Mouse (Mus musculus): ENCODE results near the gene BC005624. TPM values are rescaled to one million over a fixed set of nuclear protein-coding genes. Genes with fewer than 3 reads are reported as not detected.
A peak's percentile ranks its signal among the peaks of the same experiment; 100 is the strongest.

BC005624 gene
- polyA plus RNA-seq, 1 experiment from 2014 or later, result 32.9 TPM

DNA sequence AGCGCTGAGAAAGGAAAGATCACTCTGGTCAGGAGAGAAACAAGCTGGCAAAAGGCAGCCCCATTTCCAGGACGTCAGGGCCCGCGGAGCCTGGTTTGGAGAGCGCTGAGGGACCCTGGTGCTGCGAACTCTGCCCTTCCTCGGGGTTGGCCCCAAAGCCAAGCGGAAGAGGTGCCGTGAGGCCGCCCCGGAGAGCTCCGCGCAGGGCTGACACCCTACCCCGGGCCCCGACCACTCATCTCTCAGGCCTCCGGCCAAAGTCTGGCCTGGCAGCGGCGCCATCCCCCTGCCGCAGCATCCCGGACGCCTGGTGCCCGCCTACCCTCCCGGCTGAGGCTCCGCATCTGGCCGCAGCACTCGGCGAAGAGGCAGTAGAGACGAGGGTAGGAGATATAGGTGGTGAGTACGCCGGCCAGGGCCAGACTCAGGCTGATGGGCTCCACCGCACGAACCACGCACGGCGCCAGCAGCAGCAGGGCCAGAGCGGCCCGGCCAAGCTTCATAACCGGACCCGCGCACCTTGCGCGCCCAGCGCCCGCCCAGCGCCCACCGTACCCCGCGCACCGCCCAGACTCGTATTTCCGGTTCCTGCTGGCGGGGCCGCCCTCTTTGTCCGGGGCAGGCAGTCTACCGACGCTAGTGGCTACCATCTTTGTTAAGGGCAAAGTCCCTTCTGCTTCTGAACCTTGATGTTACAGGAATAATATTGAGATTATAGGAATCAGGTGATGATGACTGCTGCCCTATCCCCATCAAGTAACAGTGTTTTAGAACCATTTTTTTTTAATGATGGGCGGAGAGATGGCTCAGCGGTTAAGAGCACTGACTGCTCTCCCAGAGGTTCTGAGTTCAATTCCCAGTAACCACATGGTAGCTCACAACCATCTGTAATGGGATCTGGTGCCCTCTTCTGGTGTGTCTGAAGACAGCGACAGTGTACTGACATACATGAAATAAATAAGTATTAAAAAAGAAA is 14.4 kb downstream of the BC005624 start, which contains the start of gene Tor1a:
TSS of gene Tor1a (minus strand) at position 582 of the 976 bp plus-strand sequence.
- Histone ChIP-seq H3K4me2 (ENCODE audit: low read length) (peak within 1 kb of the TSS; percentile 98), H3K27ac (replicated peaks in 1 of 2; ENCODE audit: control insufficient read depth in 1 of 2, insufficient read depth in 1 of 2, low read depth in 2 of 2, low read length in 2 of 2) (peak within 1 kb of the TSS; percentile 66 to 76), H3K27me3 (ENCODE audit: control insufficient read depth, insufficient read depth, low read length) (no peaks in the 10 kb centered on the region), H3K4me3 (ENCODE audit: control insufficient read depth in 1 of 2, insufficient read depth in 1 of 2, low read depth in 1 of 2, low read length in 2 of 2) (peak within 1 kb of the TSS; percentile 89 to 97), H3K9me3 (ENCODE audit: control insufficient read depth, low read length) (no peaks in the 10 kb centered on the region), H3K36me3 (ENCODE audit: control insufficient read depth, insufficient read depth, low read length) (peaks cover 36% of the 10 kb centered on the region), H3K9ac (ENCODE audit: low read length) (peak within 1 kb of the TSS; percentile 94), H3K4me1 (ENCODE audit: control insufficient read depth in 2 of 2, insufficient read depth in 2 of 2, low read length in 2 of 2) (peaks cover 9 to 12% of the 10 kb centered on the region in 2 experiments)
- ATAC-seq (ENCODE audit: insufficient number of reproducible peaks, insufficient read depth, low FRiP score, low read depth), result peak; percentile 88
- WGBS, result 1% methylated on average over 59 of the region's 59 CpGs

DNA sequence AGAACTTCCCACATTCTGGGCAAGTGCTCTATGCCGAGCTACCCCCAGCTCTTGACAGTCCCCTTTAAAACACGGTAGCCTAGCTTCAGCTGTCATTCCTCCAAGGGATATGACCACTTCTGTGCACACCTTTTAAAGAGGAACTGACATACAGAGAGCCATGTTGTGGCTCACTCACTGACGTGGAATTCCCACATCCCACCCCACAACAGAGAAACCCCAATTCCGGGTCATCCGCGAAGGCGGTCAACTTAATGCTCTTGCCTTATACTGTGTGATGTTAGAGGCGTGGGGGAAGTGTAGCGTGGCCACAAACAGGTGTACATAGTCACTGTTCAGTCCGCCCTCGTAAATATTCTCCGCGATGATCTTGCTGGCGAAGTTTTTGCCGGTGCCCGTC is 15.2 kb downstream of the BC005624 start:
- ATAC-seq (ENCODE audit: insufficient number of reproducible peaks, insufficient read depth, low FRiP score, low read depth), result no peak
- 19% methylated on average over 16 of the region's 16 CpGs for WGBS
- peaks cover 40% of the 10 kb centered on the region for H3K36me3 ChIP-seq (ENCODE audit: control insufficient read depth, insufficient read depth, low read length)
- H3K27ac ChIP-seq (replicated peaks in 1 of 2; ENCODE audit: control insufficient read depth in 1 of 2, insufficient read depth in 1 of 2, low read depth in 2 of 2, low read length in 2 of 2), result no peak overlapping the region
- H3K4me2 ChIP-seq (ENCODE audit: low read length), result peak overlapping the region; percentile 98
- peaks cover 9 to 12% of the 10 kb centered on the region in 2 experiments for H3K4me1 ChIP-seq (ENCODE audit: control insufficient read depth in 2 of 2, insufficient read depth in 2 of 2, low read length in 2 of 2)
- H3K9ac ChIP-seq (ENCODE audit: low read length), result peak overlapping the region; percentile 94
- no peaks in the 10 kb centered on the region for H3K9me3 ChIP-seq (ENCODE audit: control insufficient read depth, low read length)
- H3K27me3 ChIP-seq (ENCODE audit: control insufficient read depth, insufficient read depth, low read length), result no peaks in the 10 kb centered on the region
- H3K4me3 ChIP-seq (ENCODE audit: control insufficient read depth in 1 of 2, insufficient read depth in 1 of 2, low read depth in 1 of 2, low read length in 2 of 2), result peak overlapping the region; percentile 89 to 97

DNA sequence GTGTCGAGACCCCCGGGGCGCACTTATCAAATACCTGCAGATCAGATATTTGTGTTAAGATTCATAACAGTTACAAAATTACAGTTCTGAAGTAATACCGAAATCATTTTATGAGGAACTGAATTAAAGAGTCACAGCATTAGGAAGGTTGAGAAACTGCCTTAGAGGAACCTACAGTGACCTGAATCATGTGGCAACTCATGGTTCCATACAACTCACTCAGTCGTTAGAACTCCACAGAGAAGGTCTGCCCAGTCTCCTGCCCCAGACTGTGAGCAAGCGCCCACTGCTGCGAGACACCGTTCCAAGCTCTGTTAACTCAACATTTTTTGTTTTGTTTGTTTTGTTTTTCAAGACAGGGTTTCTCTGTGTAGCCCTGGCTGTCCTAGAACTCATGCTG is 16.4 kb downstream of the BC005624 start:
- no peak overlapping the region for H3K27ac ChIP-seq (replicated peaks in 1 of 2; ENCODE audit: control insufficient read depth in 1 of 2, insufficient read depth in 1 of 2, low read depth in 2 of 2, low read length in 2 of 2)
- peaks cover 9 to 12% of the 10 kb centered on the region in 2 experiments for H3K4me1 ChIP-seq (ENCODE audit: control insufficient read depth in 2 of 2, insufficient read depth in 2 of 2, low read length in 2 of 2)
- no peak overlapping the region for H3K4me2 ChIP-seq (ENCODE audit: low read length)
- 91% methylated on average over 8 of the region's 8 CpGs for WGBS
- H3K4me3 ChIP-seq (ENCODE audit: control insufficient read depth in 1 of 2, insufficient read depth in 1 of 2, low read depth in 1 of 2, low read length in 2 of 2), result no peak overlapping the region
- no peak overlapping the region for H3K9ac ChIP-seq (ENCODE audit: low read length)
- H3K27me3 ChIP-seq (ENCODE audit: control insufficient read depth, insufficient read depth, low read length), result no peaks in the 10 kb centered on the region
- peaks cover 52% of the 10 kb centered on the region for H3K36me3 ChIP-seq (ENCODE audit: control insufficient read depth, insufficient read depth, low read length)
- H3K9me3 ChIP-seq (ENCODE audit: control insufficient read depth, low read length), result no peaks in the 10 kb centered on the region
- no peak for ATAC-seq (ENCODE audit: insufficient number of reproducible peaks, insufficient read depth, low FRiP score, low read depth)

DNA sequence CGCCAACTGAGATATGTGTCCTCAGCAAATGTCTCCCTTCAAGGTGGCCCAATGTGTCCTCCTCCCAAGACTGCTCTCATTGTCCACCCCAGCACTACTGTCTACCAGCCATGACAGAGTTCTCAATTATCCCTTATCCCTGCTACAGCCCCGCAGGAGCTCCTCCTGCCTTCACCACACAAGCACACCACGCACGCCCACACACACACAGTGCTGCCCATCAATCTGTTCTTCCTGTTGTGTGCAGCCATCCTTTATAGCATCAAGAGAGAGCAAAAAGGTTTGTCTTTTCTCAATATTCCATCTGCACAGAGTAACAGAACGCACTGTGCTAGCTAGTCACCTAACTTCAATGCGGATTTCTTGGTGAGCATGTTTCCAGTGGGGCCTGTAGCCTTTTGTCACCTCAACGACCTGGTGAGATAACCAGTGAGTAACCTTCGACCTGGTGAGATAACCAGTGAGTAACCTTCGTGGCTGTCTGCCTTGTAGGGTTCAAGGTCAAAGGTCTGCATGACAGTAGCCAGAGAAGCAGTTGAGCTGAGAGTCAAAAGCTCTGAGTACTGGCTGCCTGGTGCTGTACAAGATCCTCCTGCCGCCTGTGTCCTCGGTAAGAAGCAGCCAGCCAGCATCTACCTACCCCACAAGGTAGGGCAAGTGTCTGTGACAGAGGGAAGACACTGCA is 19.3 kb downstream of the BC005624 start:
- Histone ChIP-seq H3K36me3 (ENCODE audit: control insufficient read depth, insufficient read depth, low read length) (peaks cover 80% of the 10 kb centered on the region), H3K4me1 (ENCODE audit: control insufficient read depth in 2 of 2, insufficient read depth in 2 of 2, low read length in 2 of 2) (peaks cover 9 to 12% of the 10 kb centered on the region in 2 experiments), H3K27ac (replicated peaks in 1 of 2; ENCODE audit: control insufficient read depth in 1 of 2, insufficient read depth in 1 of 2, low read depth in 2 of 2, low read length in 2 of 2) (no peak overlapping the region), H3K9ac (ENCODE audit: low read length) (no peak overlapping the region), H3K27me3 (ENCODE audit: control insufficient read depth, insufficient read depth, low read length) (no peaks in the 10 kb centered on the region), H3K9me3 (ENCODE audit: control insufficient read depth, low read length) (no peaks in the 10 kb centered on the region), H3K4me3 (ENCODE audit: control insufficient read depth in 1 of 2, insufficient read depth in 1 of 2, low read depth in 1 of 2, low read length in 2 of 2) (no peak overlapping the region), H3K4me2 (ENCODE audit: low read length) (no peak overlapping the region)
- ATAC-seq (ENCODE audit: insufficient number of reproducible peaks, insufficient read depth, low FRiP score, low read depth), result no peak
- WGBS, result 66% methylated on average over 11 of the region's 11 CpGs

DNA sequence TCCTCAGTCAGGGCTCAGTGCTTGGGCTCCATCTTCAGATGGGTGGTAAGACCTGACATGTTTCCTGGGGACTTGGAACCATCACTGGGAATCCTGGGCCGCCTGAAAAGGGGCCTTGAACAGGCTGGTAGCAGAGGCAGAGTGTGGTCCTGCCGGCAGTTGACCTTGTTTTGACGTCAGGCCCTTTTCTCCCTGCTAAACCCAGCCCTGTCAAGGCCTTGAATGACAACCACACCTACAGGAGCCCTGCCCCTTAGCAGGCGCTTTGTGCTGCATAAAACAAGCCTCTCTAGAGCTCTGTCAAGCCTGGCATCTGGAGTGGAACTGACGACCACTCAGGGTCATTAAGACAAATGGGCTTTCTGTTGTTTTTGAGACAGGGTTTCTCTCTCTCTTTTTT is 22.1 kb downstream of the BC005624 start:
- Histone ChIP-seq H3K27me3 (ENCODE audit: control insufficient read depth, insufficient read depth, low read length) (no peaks in the 10 kb centered on the region), H3K4me2 (ENCODE audit: low read length) (no peak overlapping the region), H3K36me3 (ENCODE audit: control insufficient read depth, insufficient read depth, low read length) (peaks cover 98% of the 10 kb centered on the region), H3K27ac (replicated peaks in 1 of 2; ENCODE audit: control insufficient read depth in 1 of 2, insufficient read depth in 1 of 2, low read depth in 2 of 2, low read length in 2 of 2) (no peak overlapping the region), H3K4me1 (ENCODE audit: control insufficient read depth in 2 of 2, insufficient read depth in 2 of 2, low read length in 2 of 2) (peaks cover 2% of the 10 kb centered on the region in 2 experiments; a peak in 2 of 4 replicates), H3K9me3 (ENCODE audit: control insufficient read depth, low read length) (no peaks in the 10 kb centered on the region), H3K9ac (ENCODE audit: low read length) (no peak overlapping the region), H3K4me3 (ENCODE audit: control insufficient read depth in 1 of 2, insufficient read depth in 1 of 2, low read depth in 1 of 2, low read length in 2 of 2) (no peak overlapping the region)
- no peak for ATAC-seq (ENCODE audit: insufficient number of reproducible peaks, insufficient read depth, low FRiP score, low read depth)
- 44% methylated on average over 5 of the region's 5 CpGs for WGBS

DNA sequence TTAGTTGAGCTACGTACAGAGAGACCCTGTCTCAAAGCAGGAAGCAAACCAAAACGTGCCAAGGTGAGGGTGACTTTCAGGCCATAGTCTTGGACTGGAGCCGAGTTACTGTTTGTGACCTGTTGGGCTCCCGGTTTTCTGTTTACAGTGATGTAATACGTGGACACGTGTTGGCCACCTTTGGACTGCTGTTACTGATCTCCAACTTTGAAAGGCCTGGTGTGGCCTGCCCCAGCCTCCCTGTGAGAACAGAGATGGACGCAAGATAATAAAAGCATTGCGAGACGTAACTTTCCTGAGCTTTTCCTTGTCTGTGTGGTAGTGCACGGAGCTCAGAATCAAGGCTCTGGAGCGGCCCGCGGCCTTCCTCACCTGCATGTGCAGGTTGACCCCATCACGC is 23.3 kb downstream of the BC005624 start:
- no peak overlapping the region for H3K9ac ChIP-seq (ENCODE audit: low read length)
- H3K4me1 ChIP-seq (ENCODE audit: control insufficient read depth in 2 of 2, insufficient read depth in 2 of 2, low read length in 2 of 2), result peaks cover 3 to 14% of the 10 kb centered on the region in 2 experiments
- no peak for ATAC-seq (ENCODE audit: insufficient number of reproducible peaks, insufficient read depth, low FRiP score, low read depth)
- no peak overlapping the region for H3K4me2 ChIP-seq (ENCODE audit: low read length)
- H3K4me3 ChIP-seq (ENCODE audit: control insufficient read depth in 1 of 2, insufficient read depth in 1 of 2, low read depth in 1 of 2, low read length in 2 of 2), result no peak overlapping the region
- H3K27me3 ChIP-seq (ENCODE audit: control insufficient read depth, insufficient read depth, low read length), result no peaks in the 10 kb centered on the region
- no peak overlapping the region for H3K27ac ChIP-seq (replicated peaks in 1 of 2; ENCODE audit: control insufficient read depth in 1 of 2, insufficient read depth in 1 of 2, low read depth in 2 of 2, low read length in 2 of 2)
- peaks cover 86% of the 10 kb centered on the region for H3K36me3 ChIP-seq (ENCODE audit: control insufficient read depth, insufficient read depth, low read length)
- 89% methylated on average over 14 of the region's 14 CpGs for WGBS
- no peaks in the 10 kb centered on the region for H3K9me3 ChIP-seq (ENCODE audit: control insufficient read depth, low read length)

DNA sequence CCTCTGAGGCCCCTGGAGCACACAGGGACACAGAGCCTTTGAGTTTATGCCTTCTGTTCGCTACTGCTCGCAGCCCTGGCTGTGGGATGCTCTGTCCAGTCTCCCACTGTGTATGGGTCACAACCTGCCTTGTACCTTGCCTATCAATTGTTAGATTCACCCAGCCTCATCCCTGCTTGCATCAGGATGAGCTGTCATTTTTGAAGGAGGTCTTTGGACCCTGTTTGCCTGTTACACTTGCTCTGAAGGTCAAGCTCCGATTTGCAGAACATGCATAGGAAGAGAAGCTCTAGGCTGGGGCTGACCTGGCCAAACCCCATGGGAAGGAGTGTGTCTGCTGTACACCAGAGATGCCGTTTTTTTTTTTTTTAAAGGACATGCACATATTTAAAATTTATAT is 24.5 kb downstream of the BC005624 start:
- Histone ChIP-seq H3K9me3 (ENCODE audit: control insufficient read depth, low read length) (no peaks in the 10 kb centered on the region), H3K27me3 (ENCODE audit: control insufficient read depth, insufficient read depth, low read length) (no peaks in the 10 kb centered on the region), H3K9ac (ENCODE audit: low read length) (no peak overlapping the region), H3K27ac (replicated peaks in 1 of 2; ENCODE audit: control insufficient read depth in 1 of 2, insufficient read depth in 1 of 2, low read depth in 2 of 2, low read length in 2 of 2) (no peak overlapping the region), H3K36me3 (ENCODE audit: control insufficient read depth, insufficient read depth, low read length) (peaks cover 74% of the 10 kb centered on the region), H3K4me3 (ENCODE audit: control insufficient read depth in 1 of 2, insufficient read depth in 1 of 2, low read depth in 1 of 2, low read length in 2 of 2) (no peak overlapping the region), H3K4me1 (ENCODE audit: control insufficient read depth in 2 of 2, insufficient read depth in 2 of 2, low read length in 2 of 2) (peaks cover 6 to 20% of the 10 kb centered on the region in 2 experiments), H3K4me2 (ENCODE audit: low read length) (no peak overlapping the region)
- WGBS, result 77% methylated on average over 4 of the region's 4 CpGs
- ATAC-seq (ENCODE audit: insufficient number of reproducible peaks, insufficient read depth, low FRiP score, low read depth), result no peak
